Mouse (Mus musculus) hindbrain, embryonic 11.5 days (tissue): ENCODE measurements around the gene Lrp10. TPM values are rescaled to one million over a fixed set of nuclear protein-coding genes. Genes with fewer than 3 reads are reported as not detected.
A peak's percentile ranks its signal among the peaks of the same experiment; 100 is the strongest.

Experiments used
- ATAC-seq: fragments of 200-750 bp; cut with Nextera tagmentation; 2 replicates; pipeline ENCODE4 v1.8.0; 2017; ENCODE audit warnings: mild to moderate bottlenecking, moderate TSS enrichment, moderate library complexity; ENCODE audit not compliant: low FRiP score
- DNase-seq: peaks from one replicate; pipeline ENCODE4 v3.0.0-alpha.2; 2015; ENCODE audit warnings: low spot score
- H3K27ac ChIP-seq: fragments of 300-500 bp; sonication (generic); 2 replicates; pipeline ENCODE4 v1.5.1; 2014; ENCODE audit warnings: mild to moderate bottlenecking, low read depth, low read length
- H3K27me3 ChIP-seq: fragments of 300-500 bp; sonication (generic); 2 replicates; pipeline ENCODE4 v1.6.1; 2014; ENCODE audit warnings: mild to moderate bottlenecking, low read length, moderate library complexity, mixed read lengths; ENCODE audit not compliant: control insufficient read depth, insufficient read depth
- H3K36me3 ChIP-seq: fragments of 300-500 bp; sonication (generic); 2 replicates; pipeline ENCODE4 v1.6.1; 2014; ENCODE audit warnings: mild to moderate bottlenecking, low read length, moderate library complexity, mixed read lengths; ENCODE audit not compliant: control insufficient read depth, insufficient read depth
- H3K4me1 ChIP-seq: fragments of 300-500 bp; sonication (generic); replicated peaks from 2 replicates; pipeline ENCODE4 v1.6.1; 2014; ENCODE audit warnings: low read length, mixed read lengths; ENCODE audit not compliant: control insufficient read depth, insufficient read depth
- H3K4me2 ChIP-seq: fragments of 300-500 bp; sonication (generic); replicated peaks from 2 replicates; pipeline ENCODE4 v1.6.1; 2014; ENCODE audit warnings: mild to moderate bottlenecking, low read depth, low read length
- H3K4me3 ChIP-seq: fragments of 300-500 bp; sonication (generic); 2 replicates; pipeline ENCODE4 v1.5.1; 2014; ENCODE audit warnings: low read depth, low read length
- H3K9ac ChIP-seq: fragments of 300-500 bp; sonication (generic); 2 replicates; pipeline ENCODE4 v1.6.1; 2014; ENCODE audit warnings: low read depth, low read length
- H3K9me3 ChIP-seq: fragments of 300-500 bp; sonication (generic); 2 replicates; pipeline ENCODE4 v1.6.1; 2016; ENCODE audit warnings: low read length; ENCODE audit not compliant: control insufficient read depth
- WGBS: fragments of 180-500 bp; shearing (Covaris S2); extraction: QIAGEN DNeasy Blood & Tissue Kit; methylation state at CpG from one replicate; pipeline ENCODE4 v1.1.7; 2014; 5-methylcytosine and 5-hydroxymethylcytosine counted together
- polyA plus RNA-seq: library from polyadenylated mRNA; unstranded; fragments of >200 nt; fragmentation: Nextera tagmentation; extraction: Ambion mirVana; gene quantifications from 2 replicates; pipeline ENCODE4 v1.2.1, GENCODE M21; 2014

Gene Lrp10
- polyA plus RNA-seq, 1 experiment from 2014 or later, result 19.9 TPM

- peak overlapping the region; percentile 89 for H3K4me3 ChIP-seq
- H3K4me1 ChIP-seq, result peaks cover 2% of the 10 kb centered on the region; the same call in 1 of the 2 replicates
- WGBS, result 34% methylated on average over 14 of the region's 14 CpGs
- no peaks in the 10 kb centered on the region for H3K27me3 ChIP-seq
- H3K9me3 ChIP-seq, result no peaks in the 10 kb centered on the region
- H3K4me2 ChIP-seq, result peak overlapping the region; percentile 55
- H3K27ac ChIP-seq, result peak overlapping the region; percentile 71
- ATAC-seq, result peak; percentile 34; the same call in 1 of the 2 replicates
- H3K36me3 ChIP-seq, result no peaks in the 10 kb centered on the region
- peak overlapping the region; percentile 81 for H3K9ac ChIP-seq
- DNase-seq, result no peak
Measured at GRCm38 (mm10) chr14:54426003-54426688, 37.8 kb upstream of the Lrp10 start.

GRCm38 (mm10) chr14:54426689-54427398 is 37.1 kb upstream of the Lrp10 start, which contains the start of gene Mrpl52:
Mrpl52 (plus strand) TSS chr14:54426909.
- peak within 1 kb of the TSS; percentile 89 for H3K4me3 ChIP-seq
- DNase-seq (peak; percentile 95), ATAC-seq (peak; percentile 85)
- WGBS, result under 1% methylated on average over 48 of the region's 48 CpGs
- H3K36me3 ChIP-seq, result no peaks in the 10 kb centered on the region
- H3K27me3 ChIP-seq, result no peaks in the 10 kb centered on the region
- H3K9ac ChIP-seq, result peak within 1 kb of the TSS; percentile 81
- H3K27ac ChIP-seq, result peak within 1 kb of the TSS; percentile 71
- peaks cover 2% of the 10 kb centered on the region; the same call in 1 of the 2 replicates for H3K4me1 ChIP-seq
- H3K4me2 ChIP-seq, result peak within 1 kb of the TSS; percentile 55
- no peaks in the 10 kb centered on the region for H3K9me3 ChIP-seq

- peak overlapping the region; percentile 55; the same call in 1 of the 2 replicates for H3K4me2 ChIP-seq
- H3K9me3 ChIP-seq, result no peaks in the 10 kb centered on the region
- no peak overlapping the region; the same call in 1 of the 2 replicates for H3K9ac ChIP-seq
- 92% methylated on average over 7 of the region's 7 CpGs for WGBS
- H3K27me3 ChIP-seq, result no peaks in the 10 kb centered on the region
- ATAC-seq (no peak), DNase-seq (no peak)
- H3K36me3 ChIP-seq, result no peaks in the 10 kb centered on the region
- H3K4me3 ChIP-seq, result peak overlapping the region; percentile 89
- H3K27ac ChIP-seq, result no peak overlapping the region
- H3K4me1 ChIP-seq, result peaks cover 3% of the 10 kb centered on the region; the same call in 1 of the 2 replicates
Measured at GRCm38 (mm10) chr14:54427696-54428095, 36.2 kb upstream of the Lrp10 start.

GRCm38 (mm10) chr14:54428421-54428820 is 35.5 kb upstream of the Lrp10 start:
- Histone ChIP-seq H3K4me3 (no peak overlapping the region), H3K4me1 (peaks cover 8% of the 10 kb centered on the region; the same call in 1 of the 2 replicates), H3K4me2 (no peak overlapping the region), H3K27ac (no peak overlapping the region), H3K27me3 (no peaks in the 10 kb centered on the region), H3K36me3 (no peaks in the 10 kb centered on the region), H3K9me3 (no peaks in the 10 kb centered on the region), H3K9ac (no peak overlapping the region)
- 97% methylated on average over 5 of the region's 5 CpGs for WGBS
- DNase-seq, result no peak
- ATAC-seq, result no peak

GRCm38 (mm10) chr14:54429332-54430093 is 34.4 kb upstream of the Lrp10 start:
- H3K4me3 ChIP-seq, result 0 out of 2 replicates have a peak overlapping the region, but pooled peaks have one; percentile 65
- ATAC-seq (no peak), DNase-seq (no peak)
- no peak overlapping the region for H3K4me2 ChIP-seq
- 0 out of 2 replicates have a peak overlapping the region, but pooled peaks have one; percentile 86 for H3K27ac ChIP-seq
- no peaks in the 10 kb centered on the region for H3K27me3 ChIP-seq
- 72% methylated on average over 7 of the region's 7 CpGs for WGBS
- peak overlapping the region; percentile 0; the same call in 1 of the 2 replicates for H3K9ac ChIP-seq
- no peaks in the 10 kb centered on the region for H3K9me3 ChIP-seq
- H3K4me1 ChIP-seq, result peaks cover 10% of the 10 kb centered on the region; the same call in 1 of the 2 replicates
- H3K36me3 ChIP-seq, result no peaks in the 10 kb centered on the region

- H3K9me3 ChIP-seq, result no peaks in the 10 kb centered on the region
- peak overlapping the region; percentile 74 for H3K4me2 ChIP-seq
- no peaks in the 10 kb centered on the region for H3K27me3 ChIP-seq
- WGBS, result 2% methylated on average over 18 of the region's 18 CpGs
- H3K36me3 ChIP-seq, result no peaks in the 10 kb centered on the region
- no peak for ATAC-seq
- peak; percentile 66 for DNase-seq
- peaks cover 10% of the 10 kb centered on the region; the same call in 1 of the 2 replicates for H3K4me1 ChIP-seq
- H3K9ac ChIP-seq, result peak overlapping the region; percentile 93
- peak overlapping the region; percentile 86 for H3K27ac ChIP-seq
- peak overlapping the region; percentile 65 for H3K4me3 ChIP-seq
Measured at GRCm38 (mm10) chr14:54430406-54431145, 33.4 kb upstream of the Lrp10 start.

GRCm38 (mm10) chr14:54431334-54432077 is 32.4 kb upstream of the Lrp10 start, which contains the start of gene Mmp14:
Mmp14 (plus strand) TSS chr14:54431612.
- peak within 1 kb of the TSS; percentile 93 for H3K9ac ChIP-seq
- 0% methylated on average over 37 of the region's 49 CpGs for WGBS
- peak; percentile 76 for DNase-seq
- peak; percentile 39 for ATAC-seq
- H3K9me3 ChIP-seq, result no peaks in the 10 kb centered on the region
- peak within 1 kb of the TSS; percentile 74 for H3K4me2 ChIP-seq
- H3K4me1 ChIP-seq, result peaks cover 10% of the 10 kb centered on the region; the same call in 1 of the 2 replicates
- H3K4me3 ChIP-seq, result peak within 1 kb of the TSS; percentile 65
- H3K36me3 ChIP-seq, result no peaks in the 10 kb centered on the region; the same call in 1 of the 2 replicates
- peak within 1 kb of the TSS; percentile 86 for H3K27ac ChIP-seq
- H3K27me3 ChIP-seq, result no peaks in the 10 kb centered on the region
